Mouse (Mus musculus): Measurements from ENCODE around the gene Pcgf2.

Gene Pcgf2

GRCm38 (mm10) chr11:97695712-97696401, 4.4 kb downstream of the Pcgf2 start:
- DNase-seq (ENCODE audit: low spot score): no peak

GRCm38 (mm10) chr11:97694921-97695711, 5.2 kb downstream of the Pcgf2 start:
- no peak for DNase-seq (ENCODE audit: low spot score)

GRCm38 (mm10) chr11:97694435-97694834, 5.9 kb downstream of the Pcgf2 start:
- no peak for DNase-seq (ENCODE audit: low spot score)

- no peak for DNase-seq (ENCODE audit: low spot score)
Observed at GRCm38 (mm10) chr11:97689861-97690260, 10.4 kb downstream of the Pcgf2 start.

GRCm38 (mm10) chr11:97687061-97687460, 13.2 kb downstream of the Pcgf2 start:
- no peak for DNase-seq (ENCODE audit: low spot score)

- DNase-seq (ENCODE audit: low spot score): no peak
Observed at GRCm38 (mm10) chr11:97686322-97686908, 13.9 kb downstream of the Pcgf2 start.

GRCm38 (mm10) chr11:97685613-97686321, 14.5 kb downstream of the Pcgf2 start, which contains the start of gene Cisd3:
TSS of gene Cisd3 (plus strand) at chr11:97685826.
- DNase-seq (ENCODE audit: low spot score): peak; percentile 95

DNA sequence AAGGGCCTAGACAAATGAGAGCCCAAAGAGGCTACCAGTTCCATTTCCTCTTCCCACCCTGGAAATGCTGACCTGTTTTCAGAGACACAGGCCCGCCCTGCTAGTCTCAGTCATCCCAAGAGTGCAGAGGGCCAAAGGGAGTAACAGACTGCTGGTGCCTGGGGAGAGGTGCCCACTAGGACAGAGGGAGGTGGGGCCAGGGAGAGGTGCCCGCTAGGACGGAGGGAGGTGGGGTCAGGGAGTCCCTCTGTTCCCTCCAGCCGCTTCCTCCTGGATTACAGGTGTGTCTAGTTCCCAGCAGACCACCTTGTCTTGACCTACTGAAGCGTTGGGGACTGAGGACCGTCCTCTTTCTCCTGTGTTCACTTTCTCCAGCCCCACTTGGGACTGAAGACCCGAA, 15.5 kb downstream of the Pcgf2 start:
- DNase-seq (ENCODE audit: low spot score): no peak

DNA sequence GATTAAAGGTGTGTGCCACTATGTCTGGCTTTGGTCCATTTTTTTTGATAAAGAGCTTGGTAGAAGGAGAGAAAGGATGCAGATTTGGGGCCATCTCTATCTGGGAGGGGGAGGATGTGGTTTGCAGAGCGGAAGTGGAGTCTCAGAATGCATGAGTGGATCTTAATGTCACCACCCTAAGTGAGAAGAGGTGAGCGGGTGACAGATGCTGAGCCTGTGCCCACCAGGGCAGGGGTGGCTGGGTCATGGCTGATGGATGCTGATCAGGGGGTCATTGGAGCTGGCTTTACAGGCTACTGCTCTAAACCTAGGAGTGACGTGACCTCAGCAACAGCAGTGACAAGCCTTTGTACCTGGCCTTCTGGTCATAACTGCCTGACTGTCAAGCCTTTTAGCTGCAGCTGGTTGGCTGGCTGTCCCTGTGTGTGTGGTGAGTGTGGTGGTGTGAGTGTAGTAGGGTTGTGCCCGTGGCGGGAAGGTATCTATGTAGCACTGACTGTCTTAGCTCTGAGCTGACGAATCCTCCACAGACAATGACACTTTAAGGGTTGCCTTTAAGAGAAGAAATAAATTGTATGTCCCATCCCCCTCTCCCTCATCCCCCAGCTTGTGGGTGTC, 16.1 kb downstream of the Pcgf2 start:
- DNase-seq (ENCODE audit: low spot score): no peak

DNA sequence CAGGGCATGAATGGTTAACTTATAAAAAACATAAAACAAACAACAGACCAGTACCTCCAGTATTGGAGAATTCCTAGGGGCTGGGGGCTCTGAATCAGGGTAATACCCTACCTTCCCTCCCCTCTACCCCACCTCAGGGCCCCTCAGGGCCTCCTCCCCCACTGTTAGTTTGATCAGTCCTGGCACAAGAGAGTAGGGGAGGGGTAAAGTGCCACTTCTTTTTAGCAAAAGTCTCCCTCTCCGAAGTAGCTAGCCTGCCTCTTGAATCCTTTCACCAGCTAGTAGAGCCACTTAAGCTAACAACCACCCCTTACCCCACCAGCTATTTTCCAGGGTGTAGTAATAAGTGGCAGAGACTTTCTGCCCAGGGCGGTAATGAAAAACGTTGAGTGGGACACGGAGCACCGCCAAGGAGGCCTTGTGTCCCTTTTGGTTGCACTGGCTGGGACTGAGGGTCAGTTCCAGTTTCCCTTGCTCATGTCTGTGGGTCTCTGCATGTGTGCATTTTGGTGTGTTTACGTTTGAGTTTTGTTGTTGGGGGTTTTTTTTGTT, 17.7 kb downstream of the Pcgf2 start:
- DNase-seq (ENCODE audit: low spot score): no peak

- DNase-seq (ENCODE audit: low spot score): no peak
Observed at GRCm38 (mm10) chr11:97680430-97680829, 19.9 kb downstream of the Pcgf2 start.

GRCm38 (mm10) chr11:97678301-97678700, 22.0 kb downstream of the Pcgf2 start:
- no peak for DNase-seq (ENCODE audit: low spot score)

- no peak for DNase-seq (ENCODE audit: low spot score)
Observed at GRCm38 (mm10) chr11:97677842-97678241, 22.5 kb downstream of the Pcgf2 start.

DNA sequence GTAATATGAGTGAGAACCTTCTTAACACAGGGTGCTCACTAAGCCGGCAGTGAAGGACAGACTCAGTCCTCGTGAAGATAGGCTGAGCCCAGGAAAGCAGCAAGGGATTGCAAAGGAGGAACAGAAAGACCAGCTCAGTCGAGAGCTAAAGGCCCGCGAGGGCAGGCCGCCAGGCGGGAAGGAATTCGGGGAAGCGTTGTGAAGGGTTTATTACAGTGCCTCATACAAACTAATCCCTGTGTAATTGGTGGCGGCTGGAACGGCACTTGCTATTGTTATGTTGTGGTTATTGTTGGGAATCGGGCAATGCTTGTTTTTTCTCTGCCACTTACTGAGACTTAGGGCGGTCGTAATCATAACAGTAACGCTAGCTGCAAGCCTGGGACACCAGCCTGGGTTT, 22.9 kb downstream of the Pcgf2 start:
- no peak for DNase-seq (ENCODE audit: low spot score)

GRCm38 (mm10) chr11:97676050-97676754, 24.1 kb downstream of the Pcgf2 start:
- no peak for DNase-seq (ENCODE audit: low spot score)

DNA sequence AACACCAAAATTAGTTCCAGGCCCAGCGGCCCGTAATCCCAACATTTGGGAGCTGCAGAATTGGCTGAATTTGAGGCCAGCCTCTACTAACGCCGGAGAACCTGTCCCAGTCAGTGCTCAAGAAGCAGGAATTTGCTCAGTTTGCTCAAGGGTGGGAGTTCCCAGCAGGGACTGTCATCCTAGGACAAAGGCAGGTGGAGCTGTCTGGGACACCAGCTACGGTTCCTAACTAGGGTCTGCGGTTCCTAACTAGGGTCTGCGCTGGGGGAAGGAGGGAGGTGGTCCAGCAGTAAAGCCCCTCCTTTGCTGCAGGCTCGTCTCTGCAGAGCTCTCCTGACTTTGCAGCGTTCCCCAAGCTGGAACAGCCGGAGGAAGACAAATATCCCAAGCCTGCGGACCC, 27.1 kb downstream of the Pcgf2 start:
- no peak for DNase-seq (ENCODE audit: low spot score)

GRCm38 (mm10) chr11:97671177-97671527, 29.1 kb downstream of the Pcgf2 start:
- no peak for DNase-seq (ENCODE audit: low spot score)

DNA sequence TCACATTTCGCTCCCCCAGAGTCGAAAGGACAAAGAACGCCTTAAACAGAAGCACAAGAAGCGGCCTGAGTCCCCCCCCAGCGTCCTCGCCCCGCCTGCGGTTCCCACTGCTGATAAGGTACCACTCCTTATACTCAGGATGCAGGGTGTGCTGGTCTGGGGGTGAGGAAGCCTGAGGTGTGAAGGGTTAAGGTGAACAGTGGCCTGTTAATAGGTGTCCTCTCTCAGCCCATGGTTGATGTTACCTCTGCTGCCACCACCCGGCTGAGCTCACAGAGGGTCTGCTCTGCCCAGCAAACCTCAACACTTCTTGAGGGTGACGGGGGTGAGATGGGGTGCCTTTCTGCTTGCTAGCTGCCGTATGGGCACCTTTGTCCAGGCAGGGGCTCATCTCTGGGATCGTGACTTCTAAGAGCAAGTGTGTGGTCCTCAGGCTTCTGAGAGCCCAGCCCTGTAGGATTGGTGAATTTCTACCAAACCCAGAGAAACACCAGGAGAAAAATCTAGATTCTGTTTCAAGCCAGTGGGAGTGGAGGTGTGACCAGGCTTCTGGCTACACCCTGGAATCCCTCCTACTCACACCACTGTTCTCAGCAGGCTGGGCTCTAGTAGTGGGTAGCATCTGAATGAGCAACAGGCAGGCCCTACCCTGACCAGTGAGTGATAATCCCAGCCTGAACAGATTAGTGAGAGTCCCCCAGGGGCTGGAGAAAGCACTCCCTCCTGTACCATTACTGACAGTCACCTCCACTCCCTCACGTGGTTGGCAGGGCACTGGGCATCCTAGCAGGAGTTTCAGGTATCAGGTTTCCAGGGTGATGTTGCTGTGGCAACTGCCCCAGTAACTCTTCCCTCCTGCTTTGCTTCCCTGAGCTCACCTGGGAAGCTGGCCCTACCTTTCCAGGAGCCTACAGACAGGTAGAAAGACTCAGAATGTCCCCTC, 29.8 kb downstream of the Pcgf2 start:
- no peak for DNase-seq (ENCODE audit: low spot score)

DNA sequence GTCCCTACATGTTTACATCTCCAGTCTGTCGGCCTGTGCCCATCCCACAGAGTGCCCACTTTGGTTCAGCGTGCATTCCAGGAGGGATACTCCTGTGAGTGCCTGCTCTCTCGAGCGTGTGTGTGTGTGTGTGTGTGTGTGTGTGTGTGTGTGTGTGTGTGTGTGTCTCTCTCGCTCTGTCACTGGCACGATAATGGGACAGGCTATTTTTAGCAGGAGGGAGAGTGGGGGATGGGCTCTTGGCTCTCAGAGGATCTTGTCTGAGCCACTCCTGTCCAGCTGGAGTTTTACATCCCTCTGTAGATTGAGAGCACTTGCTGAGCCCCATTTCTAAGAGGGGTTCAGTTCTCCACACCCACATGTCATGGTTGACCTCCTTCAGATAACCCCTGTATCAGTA, 30.5 kb downstream of the Pcgf2 start:
- peak; percentile 32 for DNase-seq (ENCODE audit: low spot score)

GRCm38 (mm10) chr11:97669268-97669667, 31.0 kb downstream of the Pcgf2 start:
- DNase-seq (ENCODE audit: low spot score): no peak
